Mouse (Mus musculus): ENCODE measurements around the gene Napepld. TPM values are rescaled to one million over a fixed set of nuclear protein-coding genes. Genes with fewer than 3 reads are reported as not detected.

Gene Napepld
- 31.7 TPM for polyA plus RNA-seq (2014; fragmentation: Illumina TruSeq; extraction: RNeasy Lipid Tissue Mini Kit (QIAGEN cat#74804); ENCODE audit: low read depth, low replicate concordance)

DNA sequence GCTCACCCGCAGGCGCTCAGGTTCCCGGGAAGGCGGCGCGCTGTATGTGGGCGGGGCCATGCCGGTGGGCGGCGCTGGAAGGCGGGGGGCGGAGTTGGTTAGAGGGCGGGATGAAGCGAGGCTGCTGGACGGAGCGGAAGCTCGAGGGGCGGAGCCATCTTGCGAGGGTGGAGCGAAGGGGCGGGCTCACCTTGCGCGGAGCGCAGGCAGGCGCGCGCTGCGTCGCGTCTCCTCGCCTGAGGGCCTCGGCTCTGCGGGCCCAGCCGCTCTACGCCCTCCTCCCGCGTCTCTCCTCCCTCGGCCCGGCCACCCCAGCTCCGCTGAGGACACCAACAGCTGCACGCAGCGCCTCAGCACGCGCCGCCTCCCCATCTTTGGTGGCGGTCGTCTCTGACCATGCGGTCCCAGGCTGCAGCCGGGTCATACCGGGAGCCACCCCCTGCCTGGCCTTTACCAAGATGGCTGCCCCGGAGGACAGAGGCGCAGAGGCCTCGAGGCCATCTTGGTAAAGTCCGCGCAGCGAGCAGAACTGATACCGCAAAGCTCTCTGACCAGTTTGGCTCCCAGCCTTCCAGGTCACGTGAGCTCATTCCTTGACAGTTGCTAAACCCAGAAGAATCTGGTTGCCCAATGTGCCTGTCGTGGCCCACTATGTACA is at the start of gene Napepld:
Gene Napepld (minus strand): TSS at position 46 of the 658 bp plus-strand sequence.

DNA sequence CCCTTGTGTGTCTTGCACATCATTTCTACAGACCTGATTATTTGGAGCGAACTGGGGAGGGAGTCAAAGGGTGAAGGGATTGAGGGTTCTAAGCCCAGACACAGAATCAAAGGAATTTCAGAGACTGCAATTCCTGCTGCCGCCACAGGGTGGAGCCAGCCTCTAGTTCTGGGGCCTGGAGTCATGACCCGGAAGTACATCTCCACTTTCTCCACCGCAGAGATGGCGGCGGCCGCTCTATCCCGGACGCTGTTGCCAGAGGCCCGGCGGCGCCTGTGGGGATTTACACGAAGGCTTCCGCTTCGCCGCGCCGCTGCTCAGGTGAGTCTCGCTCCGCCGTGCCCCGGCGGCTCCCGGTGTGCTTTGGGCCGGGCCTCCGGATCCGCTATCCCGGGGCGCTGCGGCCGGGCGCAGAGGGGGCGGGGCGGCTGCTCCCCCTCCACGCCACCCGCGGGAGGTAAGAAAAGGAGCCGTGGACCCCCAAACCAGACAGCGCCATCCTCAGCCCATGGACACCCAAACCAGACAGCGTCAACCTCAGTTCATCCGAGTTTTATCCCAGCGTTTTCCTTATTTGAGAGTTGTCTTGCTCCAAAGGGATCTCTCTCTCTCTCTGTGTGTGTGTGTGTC is 35.9 kb upstream of the Napepld start, which contains the start of gene Pmpcb:
Gene Pmpcb (plus strand): TSS at position 186 of the 630 bp plus-strand sequence.

DNA sequence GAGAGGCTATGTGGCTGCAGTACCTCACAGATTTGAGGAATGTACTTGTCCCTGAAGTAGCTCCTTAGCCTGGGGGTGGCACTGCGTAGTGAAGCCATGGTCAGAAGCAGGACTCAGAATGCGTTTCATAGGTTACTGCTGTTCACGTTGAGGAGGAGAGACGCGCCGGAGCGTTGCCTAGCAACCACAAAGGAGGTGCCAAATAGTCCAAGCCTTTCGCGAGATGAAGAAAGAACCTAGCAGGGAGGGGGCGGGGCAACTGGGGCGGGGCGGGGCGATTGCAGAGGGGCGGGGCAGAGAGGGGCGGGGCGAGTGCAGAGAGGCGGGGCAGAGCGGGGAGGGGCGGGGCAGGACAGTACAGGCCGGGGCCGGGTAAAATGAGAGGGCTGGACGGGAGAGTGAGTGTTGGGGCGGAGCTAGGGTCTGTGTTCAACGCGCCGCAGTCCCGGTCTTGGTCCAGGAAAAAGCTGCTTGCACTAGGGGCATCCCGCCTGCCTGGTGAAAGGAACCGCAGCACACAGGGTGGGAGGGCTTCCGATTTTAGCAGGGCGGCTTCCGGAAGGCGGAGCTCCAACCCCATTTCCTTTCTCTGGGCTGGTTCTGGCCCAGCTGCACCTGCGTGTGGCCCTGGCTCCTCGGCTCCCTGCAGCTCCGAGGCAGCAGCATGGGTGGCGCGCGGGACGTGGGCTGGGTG is 55.6 kb downstream of the Napepld start, which contains the start of the genes Fbxl13 and Armc10:
Gene Fbxl13 (minus strand): TSS at position 196 of the 694 bp plus-strand sequence.
Gene Armc10 (plus strand): TSS at position 375 of the 694 bp plus-strand sequence.

Other genes starting within 250 kb of the Napepld start
- gene Lrrc17, start 157.8 kb downstream of the Napepld start, polyA plus RNA-seq (2014; fragmentation: Illumina TruSeq; extraction: RNeasy Lipid Tissue Mini Kit (QIAGEN cat#74804); ENCODE audit: low read depth, low replicate concordance), result 2.0 TPM
- 264 TPM for gene Fbxl13, start 55.8 kb downstream of the Napepld start, polyA plus RNA-seq (2014; fragmentation: Illumina TruSeq; extraction: RNeasy Lipid Tissue Mini Kit (QIAGEN cat#74804); ENCODE audit: low read depth, low replicate concordance)
- 15.8 TPM for gene Armc10, start 55.6 kb downstream of the Napepld start, polyA plus RNA-seq (2014; fragmentation: Illumina TruSeq; extraction: RNeasy Lipid Tissue Mini Kit (QIAGEN cat#74804); ENCODE audit: low read depth, low replicate concordance)
- 551 TPM for gene Pmpcb, start 35.7 kb upstream of the Napepld start, polyA plus RNA-seq (2014; fragmentation: Illumina TruSeq; extraction: RNeasy Lipid Tissue Mini Kit (QIAGEN cat#74804); ENCODE audit: low read depth, low replicate concordance)
- gene Dnajc2, start 83.9 kb upstream of the Napepld start, polyA plus RNA-seq (2014; fragmentation: Illumina TruSeq; extraction: RNeasy Lipid Tissue Mini Kit (QIAGEN cat#74804); ENCODE audit: low read depth, low replicate concordance), result 553 TPM
- 329 TPM for gene Psmc2, start 83.9 kb upstream of the Napepld start, polyA plus RNA-seq (2014; fragmentation: Illumina TruSeq; extraction: RNeasy Lipid Tissue Mini Kit (QIAGEN cat#74804); ENCODE audit: low read depth, low replicate concordance)
- gene Slc26a5, start 164.2 kb upstream of the Napepld start, polyA plus RNA-seq (2014; fragmentation: Illumina TruSeq; extraction: RNeasy Lipid Tissue Mini Kit (QIAGEN cat#74804); ENCODE audit: low read depth, low replicate concordance), result 0.13 TPM